Mouse (Mus musculus): ENCODE results near the gene Xbp1. TPM values are rescaled to one million over a fixed set of nuclear protein-coding genes. Genes with fewer than 3 reads are reported as not detected.

Gene Xbp1
- polyA plus RNA-seq, 1 experiment: 131 TPM

- 66% methylated on average over 10 of the region's 10 CpGs for WGBS
- Histone ChIP-seq H3K4me1 (ENCODE audit: control insufficient read depth, insufficient read depth, low read length) (no peaks in the 10 kb centered on the region; the same call in 1 of the 2 replicates), H3K4me3 (replicated peaks; ENCODE audit: extremely low read depth, low read depth, low read length) (no peak overlapping the region)
- no peak for DNase-seq
- TF ChIP-seq POLR2A (IDR thresholded peaks at IDR 0.05; ENCODE audit: borderline replicate concordance, extremely low read depth, low read depth, low read length) (no peak), CTCF (IDR thresholded peaks at IDR 0.05; ENCODE audit: insufficient read depth, low read length) (no peak)
These were observed 29.3 kb upstream of the Xbp1 start for GRCm38 (mm10) chr11:5490989-5491656.

- 46% methylated on average over 7 of the region's 7 CpGs for WGBS
- TF ChIP-seq CTCF (IDR thresholded peaks at IDR 0.05; ENCODE audit: insufficient read depth, low read length) (no peak), POLR2A (IDR thresholded peaks at IDR 0.05; ENCODE audit: borderline replicate concordance, extremely low read depth, low read depth, low read length) (no peak)
- no peak for DNase-seq
- Histone ChIP-seq H3K4me1 (ENCODE audit: control insufficient read depth, insufficient read depth, low read length) (no peaks in the 10 kb centered on the region; the same call in 1 of the 2 replicates), H3K4me3 (replicated peaks; ENCODE audit: extremely low read depth, low read depth, low read length) (no peak overlapping the region)
These were observed 28.5 kb upstream of the Xbp1 start for GRCm38 (mm10) chr11:5491912-5492311.

GRCm38 (mm10) chr11:5493869-5494268 lies 26.6 kb upstream of the Xbp1 start:
- no peak overlapping the region for H3K4me3 ChIP-seq (replicated peaks; ENCODE audit: extremely low read depth, low read depth, low read length)
- peaks cover 6% of the 10 kb centered on the region for H3K4me1 ChIP-seq (ENCODE audit: control insufficient read depth, insufficient read depth, low read length)
- no peak for TF ChIP-seq CTCF (IDR thresholded peaks at IDR 0.05; ENCODE audit: insufficient read depth, low read length)
- TF ChIP-seq POLR2A (IDR thresholded peaks at IDR 0.05; ENCODE audit: borderline replicate concordance, extremely low read depth, low read depth, low read length): no peak
- 73% methylated on average over 2 of the region's 2 CpGs for WGBS
- no peak for DNase-seq

- DNase-seq: no peak
- no peak overlapping the region for H3K4me3 ChIP-seq (replicated peaks; ENCODE audit: extremely low read depth, low read depth, low read length)
- 79% methylated on average over 12 of the region's 12 CpGs for WGBS
- TF ChIP-seq CTCF (IDR thresholded peaks at IDR 0.05; ENCODE audit: insufficient read depth, low read length) (no peak), POLR2A (IDR thresholded peaks at IDR 0.05; ENCODE audit: borderline replicate concordance, extremely low read depth, low read depth, low read length) (no peak)
- H3K4me1 ChIP-seq (ENCODE audit: control insufficient read depth, insufficient read depth, low read length): peaks cover 13% of the 10 kb centered on the region
These were observed 25.1 kb upstream of the Xbp1 start for GRCm38 (mm10) chr11:5495286-5495832.

DNA sequence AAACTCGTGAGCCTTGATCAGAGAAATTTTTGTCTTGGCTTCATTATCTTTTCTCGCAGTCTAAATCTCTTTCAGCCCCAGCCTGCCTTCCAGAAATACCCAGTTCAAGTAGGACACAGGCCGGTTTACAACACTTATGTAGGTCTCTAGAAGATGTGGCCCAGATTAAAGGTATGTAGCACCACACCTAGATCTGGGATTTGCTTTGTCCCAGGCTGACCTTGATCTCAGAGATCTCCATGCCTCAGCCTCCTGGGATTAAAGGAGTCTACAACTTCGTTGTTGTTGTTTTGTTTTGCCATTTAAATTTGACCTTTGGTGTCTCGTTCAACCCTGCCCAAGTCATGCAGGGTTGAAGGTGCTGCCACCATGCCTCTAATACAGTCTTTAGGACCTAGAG lies 24.6 kb upstream of the Xbp1 start:
- no peak for DNase-seq
- H3K4me1 ChIP-seq (ENCODE audit: control insufficient read depth, insufficient read depth, low read length): peaks cover 13% of the 10 kb centered on the region
- no peak overlapping the region for H3K4me3 ChIP-seq (replicated peaks; ENCODE audit: extremely low read depth, low read depth, low read length)
- WGBS: 81% methylated on average over 5 of the region's 5 CpGs
- TF ChIP-seq POLR2A (IDR thresholded peaks at IDR 0.05; ENCODE audit: borderline replicate concordance, extremely low read depth, low read depth, low read length) (no peak), CTCF (IDR thresholded peaks at IDR 0.05; ENCODE audit: insufficient read depth, low read length) (no peak)

- TF ChIP-seq POLR2A (IDR thresholded peaks at IDR 0.05; ENCODE audit: borderline replicate concordance, extremely low read depth, low read depth, low read length) (no peak), CTCF (IDR thresholded peaks at IDR 0.05; ENCODE audit: insufficient read depth, low read length) (no peak)
These were observed 23.8 kb upstream of the Xbp1 start for GRCm38 (mm10) chr11:5496559-5497248.

DNA sequence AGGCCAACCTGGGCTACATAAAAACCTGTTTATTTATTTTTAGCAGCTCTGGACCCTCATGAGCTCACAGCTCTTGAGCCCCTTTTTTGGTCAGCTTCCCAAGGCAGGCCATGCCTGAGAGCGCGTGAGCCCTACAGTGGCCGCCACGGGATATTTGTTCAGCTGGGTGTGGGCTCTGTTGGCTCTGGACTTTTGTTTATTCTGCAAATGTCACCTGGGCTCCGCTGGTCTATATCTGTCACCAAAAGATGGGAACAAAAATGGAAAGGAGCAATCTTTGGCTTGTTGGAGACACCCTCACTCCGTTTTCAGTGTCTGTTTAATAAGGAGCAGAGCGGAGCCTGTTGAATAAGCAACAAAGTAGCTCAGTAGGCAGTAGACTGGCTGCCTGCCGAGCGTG lies 22.0 kb upstream of the Xbp1 start:
- WGBS: 42% methylated on average over 9 of the region's 9 CpGs
- no peak overlapping the region for H3K4me3 ChIP-seq (replicated peaks; ENCODE audit: extremely low read depth, low read depth, low read length)
- no peak for DNase-seq
- H3K4me1 ChIP-seq (ENCODE audit: control insufficient read depth, insufficient read depth, low read length): peaks cover 19% of the 10 kb centered on the region
- TF ChIP-seq POLR2A (IDR thresholded peaks at IDR 0.05; ENCODE audit: borderline replicate concordance, extremely low read depth, low read depth, low read length): no peak
- no peak for TF ChIP-seq CTCF (IDR thresholded peaks at IDR 0.05; ENCODE audit: insufficient read depth, low read length)

More at GRCm38 (mm10) chr11:5496559-5497248, 23.8 kb upstream of the Xbp1 start:
- Histone ChIP-seq H3K4me1 (ENCODE audit: control insufficient read depth, insufficient read depth, low read length) (peaks cover 13% of the 10 kb centered on the region), H3K4me3 (replicated peaks; ENCODE audit: extremely low read depth, low read depth, low read length) (no peak overlapping the region)
- DNase-seq: no peak
- WGBS: 94% methylated on average over 13 of the region's 13 CpGs

- H3K4me3 ChIP-seq (replicated peaks; ENCODE audit: extremely low read depth, low read depth, low read length): no peak overlapping the region
These were observed 21.4 kb upstream of the Xbp1 start for GRCm38 (mm10) chr11:5498931-5499661.

GRCm38 (mm10) chr11:5499961-5500644 lies 20.4 kb upstream of the Xbp1 start:
- Histone ChIP-seq H3K4me3 (replicated peaks; ENCODE audit: extremely low read depth, low read depth, low read length) (no peak overlapping the region), H3K4me1 (ENCODE audit: control insufficient read depth, insufficient read depth, low read length) (peaks cover 19% of the 10 kb centered on the region)
- TF ChIP-seq POLR2A (IDR thresholded peaks at IDR 0.05; ENCODE audit: borderline replicate concordance, extremely low read depth, low read depth, low read length) (no peak), CTCF (IDR thresholded peaks at IDR 0.05; ENCODE audit: insufficient read depth, low read length) (no peak)
- DNase-seq: no peak
- WGBS: 64% methylated on average over 11 of the region's 11 CpGs

More at GRCm38 (mm10) chr11:5498931-5499661, 21.4 kb upstream of the Xbp1 start:
- 34% methylated on average over 13 of the region's 13 CpGs for WGBS
- H3K4me1 ChIP-seq (ENCODE audit: control insufficient read depth, insufficient read depth, low read length): peaks cover 19% of the 10 kb centered on the region
- TF ChIP-seq POLR2A (IDR thresholded peaks at IDR 0.05; ENCODE audit: borderline replicate concordance, extremely low read depth, low read depth, low read length) (no peak), CTCF (IDR thresholded peaks at IDR 0.05; ENCODE audit: insufficient read depth, low read length) (no peak)
- DNase-seq: no peak
